Mouse (Mus musculus) bone marrow, adult 2 months (tissue): ENCODE measurements around the gene Cemip2.

Experiments used
- CTCF ChIP-seq: fragments of 200-500 bp; IDR thresholded peaks from 2 replicates; pipeline ENCODE4 v1.5.1; 2011; ENCODE audit warnings: low read length, control low read depth; ENCODE audit not compliant: control insufficient read depth, insufficient read depth
- POLR2A ChIP-seq: fragments of 200-500 bp; IDR thresholded peaks from 2 replicates; pipeline ENCODE4 v1.6.1; 2011; ENCODE audit warnings: low read depth, mild to moderate bottlenecking, control low read depth, low read length, borderline replicate concordance; ENCODE audit not compliant: control insufficient read depth

- TF ChIP-seq CTCF (no peak), POLR2A (no peak)
Observed at GRCm38 (mm10) chr19:21825128-21825885, 47.2 kb downstream of the Cemip2 start.
